Mouse (Mus musculus) erythroblast, embryonic 14.5 days (primary cell): Measurements from ENCODE around the gene Ccnl2.

Experiments
- GATA1 ChIP-seq: IDR thresholded peaks from 2 replicates; pipeline ENCODE4 v1.6.1; 2012; ENCODE audit warnings: low read length, inconsistent platforms, mixed read lengths
- TAL1 ChIP-seq: IDR thresholded peaks from 3 replicates; pipeline ENCODE4 v1.6.1; 2012; ENCODE audit warnings: low read length, inconsistent platforms, mixed read lengths

DNA sequence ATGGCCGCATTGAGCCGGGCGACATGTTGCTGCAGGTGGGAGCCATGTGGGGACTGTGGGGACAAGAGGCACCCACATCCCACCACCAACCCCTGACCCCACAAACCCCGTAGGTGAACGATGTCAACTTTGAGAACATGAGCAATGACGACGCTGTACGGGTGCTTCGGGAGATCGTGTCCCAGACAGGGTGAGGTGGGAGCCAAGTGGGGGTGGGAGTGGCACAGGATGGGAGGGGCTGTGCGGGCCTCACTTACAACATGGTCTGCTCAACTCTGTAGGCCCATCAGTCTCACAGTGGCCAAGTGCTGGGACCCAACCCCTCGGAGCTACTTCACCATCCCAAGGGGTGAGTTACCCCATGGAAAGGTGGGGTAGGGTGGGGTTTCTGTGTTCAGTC, 42.7 kb downstream of the Ccnl2 start:
- TF ChIP-seq GATA1 (no peak), TAL1 (no peak)
